Mouse (Mus musculus) myocyte (in vitro differentiated cells): ENCODE results near the gene Nol9. TPM values are rescaled to one million over a fixed set of nuclear protein-coding genes. Genes with fewer than 3 reads are reported as not detected.

Experiments used
- H3K27me3 ChIP-seq: one replicate; pipeline ENCODE4 v1.6.1; 2011; ENCODE audit not compliant: control insufficient read depth, insufficient read depth, insufficient read length
- H3K36me3 ChIP-seq: one replicate; pipeline ENCODE4 v1.6.1; 2011; ENCODE audit not compliant: control insufficient read depth, insufficient read depth
- H3K4me2 ChIP-seq: one replicate; pipeline ENCODE4 v1.6.1; 2011; ENCODE audit warnings: low read depth, control low read depth
- H3K4me3 ChIP-seq: one replicate; pipeline ENCODE4 v1.5.1; 2011; ENCODE audit warnings: mild to moderate bottlenecking, control low read depth, moderate library complexity
- H3K79me2 ChIP-seq: one replicate; pipeline ENCODE4 v1.6.1; 2011; ENCODE audit not compliant: control insufficient read depth, insufficient read depth
- H3ac ChIP-seq: one replicate; pipeline ENCODE4 v1.6.1; 2011; ENCODE audit not compliant: control insufficient read depth, insufficient read length
- CEBPB ChIP-seq: IDR thresholded peaks from 2 replicates; pipeline ENCODE4 v1.6.1; 2011; ENCODE audit warnings: mild to moderate bottlenecking, moderate library complexity; ENCODE audit not compliant: poor library complexity, insufficient read depth, severe bottlenecking
- E2F4 ChIP-seq: IDR thresholded peaks from one replicate; pipeline ENCODE4 v1.6.1; 2011; ENCODE audit warnings: mild to moderate bottlenecking, control low read depth, moderate library complexity; ENCODE audit not compliant: insufficient read depth
- MAX ChIP-seq: IDR thresholded peaks from one replicate; pipeline ENCODE4 v1.6.1; 2011; ENCODE audit warnings: low read depth, mild to moderate bottlenecking, control low read depth
- MYOD1 ChIP-seq, 3 experiments: IDR thresholded peaks; one replicate each; pipeline ENCODE4 v1.6.1; 2011; ENCODE audit warnings: control low read depth in 2 of 3, low read depth in 2 of 3, mild to moderate bottlenecking in 2 of 3, moderate library complexity in 1 of 3; ENCODE audit not compliant: insufficient read length in 2 of 3, control insufficient read depth in 1 of 3
- MYOG ChIP-seq, 3 experiments: IDR thresholded peaks; one replicate each; pipeline ENCODE4 v1.6.1; 2011; ENCODE audit warnings: control low read depth in 2 of 3, low read depth in 2 of 3, mild to moderate bottlenecking in 2 of 3; ENCODE audit not compliant: insufficient read length in 2 of 3, control insufficient read depth in 1 of 3, insufficient read depth in 1 of 3
- POLR2A ChIP-seq: IDR thresholded peaks from one replicate; pipeline ENCODE4 v1.6.1; 2011; ENCODE audit warnings: low read depth, mild to moderate bottlenecking, control low read depth, moderate library complexity; ENCODE audit not compliant: insufficient read length
- POLR2AphosphoS2 ChIP-seq: IDR thresholded peaks from one replicate; pipeline ENCODE4 v1.6.1; 2011; ENCODE audit warnings: low read depth, control low read depth; ENCODE audit not compliant: insufficient read length
- REST ChIP-seq: IDR thresholded peaks from one replicate; pipeline ENCODE4 v1.6.1; 2011; ENCODE audit warnings: mild to moderate bottlenecking, control low read depth, moderate library complexity; ENCODE audit not compliant: insufficient read depth, insufficient read length
- SRF ChIP-seq: IDR thresholded peaks from one replicate; pipeline ENCODE4 v1.6.1; 2011; ENCODE audit warnings: low read depth; ENCODE audit not compliant: control insufficient read depth, insufficient read length
- TCF12 ChIP-seq: IDR thresholded peaks from one replicate; pipeline ENCODE4 v1.6.1; 2011; ENCODE audit warnings: mild to moderate bottlenecking, control low read depth; ENCODE audit not compliant: poor library complexity, insufficient read depth, severe bottlenecking
- TCF3 ChIP-seq: IDR thresholded peaks from one replicate; pipeline ENCODE4 v1.6.1; 2011; ENCODE audit warnings: low read depth, control low read depth; ENCODE audit not compliant: insufficient read length
- USF1 ChIP-seq: IDR thresholded peaks from one replicate; pipeline ENCODE4 v1.6.1; 2011; ENCODE audit warnings: low read depth, mild to moderate bottlenecking, control low read depth, moderate library complexity
- polyA plus RNA-seq: library from polyadenylated mRNA; unstranded; fragments of >200 nt; fragmentation: generic; extraction: Trizol; gene quantifications from one replicate; pipeline ENCODE4 v1.2.1, GENCODE M21; 2012; ENCODE audit warnings: missing spikeins

Gene Nol9
- polyA plus RNA-seq, 1 experiment, result 28.5 TPM

DNA sequence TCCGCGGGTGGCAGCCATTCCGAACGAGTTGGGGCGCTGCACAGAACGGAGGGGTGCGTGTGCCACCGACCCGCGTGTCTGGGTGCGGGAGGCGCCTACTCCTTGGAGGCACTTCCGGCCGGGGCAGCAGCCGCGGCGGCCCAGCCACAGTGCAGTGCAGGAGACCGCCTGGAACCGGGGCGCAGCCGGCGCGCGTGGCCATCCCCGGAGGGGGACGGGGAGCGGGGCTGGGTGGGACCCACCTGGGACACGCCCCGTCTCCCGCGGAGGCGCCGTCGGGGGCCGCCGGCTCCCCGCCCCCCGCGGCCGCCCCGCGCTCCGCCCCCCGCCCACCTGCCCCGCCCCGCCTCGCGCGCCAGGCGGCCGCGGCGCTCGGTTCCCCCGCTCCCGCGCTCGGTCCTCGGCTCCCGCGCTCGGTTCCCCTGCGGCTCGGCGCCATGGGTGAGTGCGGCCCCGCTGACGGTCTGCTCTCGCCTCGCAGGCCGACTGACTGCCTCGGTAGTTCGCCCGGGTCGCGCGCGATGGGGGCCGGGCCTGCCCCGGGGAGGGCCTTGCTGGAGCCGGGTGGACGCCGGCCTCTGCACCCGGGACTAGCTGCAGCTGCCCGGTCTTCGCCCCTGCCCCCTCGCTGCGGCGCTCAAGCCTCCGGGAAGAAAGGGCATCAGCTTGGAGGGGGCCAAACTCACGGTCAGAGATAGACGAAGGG lies 47.5 kb downstream of the Nol9 start:
- TF ChIP-seq MYOD1 (IDR thresholded peaks at IDR 0.05; ENCODE audit: control insufficient read depth in 1 of 3, insufficient read length in 2 of 3, low read depth in 2 of 3) (peak in 1 of 3 experiments; percentile 29), TCF12 (no peak), USF1 (no peak), POLR2AphosphoS2 (peak; percentile 87), E2F4 (peak; percentile 12), MYOG (IDR thresholded peaks at IDR 0.05; ENCODE audit: control insufficient read depth in 1 of 3, insufficient read depth in 1 of 3, insufficient read length in 2 of 3, low read depth in 2 of 3) (peak in 2 of 3 experiments; percentile 25 to 52), POLR2A (peak; percentile 84)
- Histone ChIP-seq H3ac (peak overlapping the region; percentile 78), H3K4me3 (peak overlapping the region; percentile 67), H3K27me3 (no peaks in the 10 kb centered on the region), H3K36me3 (peaks cover 3% of the 10 kb centered on the region), H3K79me2 (peaks cover 36% of the 10 kb centered on the region), H3K4me2 (peak overlapping the region; percentile 87)

DNA sequence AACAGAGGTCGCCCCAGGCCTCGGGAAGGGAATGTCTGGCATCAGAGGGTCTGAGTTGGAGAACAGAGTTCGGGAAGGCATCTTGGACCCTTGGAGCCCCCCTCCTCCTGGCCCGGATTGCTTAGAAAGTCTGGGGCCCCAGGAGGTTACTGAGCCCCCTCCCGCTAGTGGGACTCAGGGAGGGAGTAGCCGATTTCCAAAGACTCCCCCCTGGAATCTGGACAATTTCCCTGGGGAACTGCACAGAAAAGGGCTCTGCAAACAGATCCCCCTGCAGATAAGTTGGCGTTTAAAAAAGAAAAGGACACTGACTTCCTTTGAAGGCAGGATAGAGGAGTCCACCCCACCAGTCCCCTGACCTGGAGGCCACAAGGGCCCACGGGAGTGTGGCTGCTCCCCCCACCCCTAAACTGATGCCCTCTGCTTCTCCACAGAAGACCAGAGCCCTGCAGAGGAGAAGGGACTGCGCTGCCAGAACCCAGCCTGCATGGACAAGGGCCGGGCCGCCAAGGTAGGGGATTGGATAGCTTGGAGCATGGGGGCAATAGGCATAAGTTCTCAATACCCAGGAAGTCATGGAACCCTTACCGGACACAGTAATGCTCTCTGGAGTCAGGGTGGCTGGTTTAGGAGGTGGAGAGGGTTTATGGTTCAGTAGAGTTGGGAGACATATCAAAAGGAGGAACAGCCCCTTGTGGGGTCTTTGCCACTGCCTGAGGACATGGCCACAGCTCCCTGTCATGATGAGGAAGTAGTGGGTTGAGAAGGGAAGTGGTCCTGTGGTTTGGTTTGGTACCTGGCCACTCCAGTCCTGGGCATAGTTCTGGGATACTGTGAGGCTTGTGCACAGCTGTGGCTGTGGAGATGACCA lies 48.3 kb downstream of the Nol9 start:
- Histone ChIP-seq H3K4me3 (peak overlapping the region; percentile 67), H3K36me3 (peaks cover 3% of the 10 kb centered on the region), H3K27me3 (no peaks in the 10 kb centered on the region), H3ac (peak overlapping the region; percentile 78), H3K4me2 (peak overlapping the region; percentile 87), H3K79me2 (peaks cover 38% of the 10 kb centered on the region)
- TF ChIP-seq SRF (no peak), POLR2A (peak; percentile 17), POLR2AphosphoS2 (peak; percentile 62), TCF12 (peak; percentile 21), MAX (no peak), CEBPB (no peak), REST (no peak), E2F4 (no peak), TCF3 (no peak), MYOG (IDR thresholded peaks at IDR 0.05; ENCODE audit: control insufficient read depth in 1 of 3, insufficient read depth in 1 of 3, insufficient read length in 2 of 3, low read depth in 2 of 3) (no peak)

DNA sequence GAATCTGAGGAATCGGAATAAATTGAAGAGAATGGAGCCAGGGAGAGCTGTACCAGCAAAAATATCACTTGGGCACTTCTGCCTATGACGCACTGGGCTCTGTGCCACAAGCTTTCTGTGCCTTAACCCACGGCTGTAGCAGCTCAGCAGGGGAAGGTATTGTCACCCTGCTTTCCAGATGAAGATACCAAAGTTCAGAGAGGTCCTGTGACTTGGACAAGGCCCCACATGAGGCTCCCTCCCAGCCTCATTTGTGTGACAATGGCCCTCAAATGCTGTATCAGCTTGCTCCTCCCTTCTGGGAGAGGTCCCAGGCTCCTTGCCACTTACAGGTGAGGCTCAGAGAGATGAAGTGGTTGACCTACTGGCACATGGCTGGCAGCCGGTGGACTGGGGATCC lies 49.0 kb downstream of the Nol9 start:
- H3K4me2 ChIP-seq, result peak overlapping the region; percentile 87
- peaks cover 38% of the 10 kb centered on the region for H3K79me2 ChIP-seq
- peaks cover 3% of the 10 kb centered on the region for H3K36me3 ChIP-seq
- TF ChIP-seq POLR2A, result no peak
- no peak for TF ChIP-seq MYOD1 (IDR thresholded peaks at IDR 0.05; ENCODE audit: control insufficient read depth in 1 of 3, insufficient read length in 2 of 3, low read depth in 2 of 3)
- TF ChIP-seq TCF12, result no peak
- no peak for TF ChIP-seq TCF3
- TF ChIP-seq MAX, result no peak
- TF ChIP-seq USF1, result no peak
- H3ac ChIP-seq, result peak overlapping the region; percentile 78
- peak overlapping the region; percentile 67 for H3K4me3 ChIP-seq
- no peaks in the 10 kb centered on the region for H3K27me3 ChIP-seq

DNA sequence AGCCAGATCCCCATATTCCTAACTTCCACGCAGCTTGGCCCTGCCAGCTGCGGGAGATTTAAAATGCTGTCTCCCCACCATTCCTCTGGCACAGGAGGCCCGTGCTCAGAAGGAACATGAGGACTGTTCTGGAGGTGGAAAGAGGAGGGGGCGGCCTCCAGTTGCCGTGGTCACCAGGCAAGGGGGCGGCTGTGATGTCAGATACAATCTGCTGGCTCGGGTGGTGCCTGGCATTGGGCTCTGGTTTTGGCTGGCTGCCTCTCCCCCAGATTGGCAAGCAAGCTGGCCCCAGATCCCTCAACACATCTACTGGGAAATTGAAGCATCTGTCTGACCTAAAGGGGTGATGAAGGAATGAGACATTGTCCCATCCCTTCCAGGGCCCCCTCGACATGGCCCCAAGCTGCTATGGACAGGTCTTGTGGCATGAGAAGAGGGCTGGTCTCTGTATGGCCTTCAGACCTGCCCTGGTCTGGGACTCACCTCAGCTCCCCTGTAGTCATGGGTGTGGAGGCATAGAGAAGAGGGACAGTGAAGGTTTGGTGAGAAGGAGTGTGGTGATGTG lies 49.5 kb downstream of the Nol9 start:
- H3K4me3 ChIP-seq, result peak overlapping the region; percentile 67
- peaks cover 41% of the 10 kb centered on the region for H3K79me2 ChIP-seq
- H3ac ChIP-seq, result peak overlapping the region; percentile 78
- TF ChIP-seq MYOG (IDR thresholded peaks at IDR 0.05; ENCODE audit: control insufficient read depth in 1 of 3, insufficient read depth in 1 of 3, insufficient read length in 2 of 3, low read depth in 2 of 3) (peak in 1 of 3 experiments; percentile 37), TCF12 (no peak), POLR2AphosphoS2 (peak; percentile 41), REST (no peak)
- no peaks in the 10 kb centered on the region for H3K27me3 ChIP-seq
- peaks cover 3% of the 10 kb centered on the region for H3K36me3 ChIP-seq
- peak overlapping the region; percentile 87 for H3K4me2 ChIP-seq

DNA sequence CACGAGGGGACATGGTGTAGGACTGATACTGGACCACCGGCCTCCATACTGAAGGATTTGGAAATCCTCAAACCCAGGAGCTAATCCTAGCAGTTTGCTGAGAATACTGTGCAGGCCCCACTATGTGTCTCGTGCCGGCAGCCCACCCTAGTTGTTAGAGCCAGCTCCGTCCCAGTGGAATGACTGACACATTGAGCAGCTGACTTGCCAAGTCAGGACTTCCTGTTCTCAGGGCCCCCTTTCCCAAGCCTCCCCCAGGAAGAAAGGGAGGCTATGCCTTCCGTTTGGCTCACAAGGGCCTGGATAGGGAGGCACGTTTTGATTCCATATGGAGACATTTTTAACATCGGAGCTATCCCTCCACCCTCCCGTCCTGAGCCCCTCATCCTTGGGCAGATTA lies 51.1 kb downstream of the Nol9 start:
- peak in 1 of 3 experiments; percentile 17 for TF ChIP-seq MYOD1 (IDR thresholded peaks at IDR 0.05; ENCODE audit: control insufficient read depth in 1 of 3, insufficient read length in 2 of 3, low read depth in 2 of 3)
- TF ChIP-seq TCF3, result no peak
- Histone ChIP-seq H3ac (no peak overlapping the region), H3K4me3 (no peak overlapping the region), H3K27me3 (no peaks in the 10 kb centered on the region), H3K4me2 (peak overlapping the region; percentile 32), H3K79me2 (peaks cover 55% of the 10 kb centered on the region), H3K36me3 (peaks cover 3% of the 10 kb centered on the region)
